Comparison of ENCODE assay signal across 9 mouse cellular contexts in genomic region chr14:54064541-54065402, GRCm38 (mm10).
DNase-seq lines count a peak whose midpoint lies in the region; ATAC-seq and TF ChIP-seq lines count a peak whose summit lies in the region.
"Had no signal": no experiment of that assay in that cellular context is flagged by ENCODE, and none has a peak within 500 bp of the region (broad histone marks: within the 10 kb centered on the region; RNA-seq: fewer than 3 reads in every experiment).

No protein-coding gene starts in this region.

- in situ Hi-C loops in CH12.LX (cut with MboI; ENCODE audit: low pct_ligation_motif_present, low pct_unique_long_range_greater_than_20kb, low sequenced_read_pairs), result loop anchor here (5.0 to 25.0 kb wide), 6 partner anchors 103 to 573 kb away; partner anchors contain the start of genes Cdh24, Gm17606, Haus4 and Slc7a7

- ATAC-seq in heart, embryonic 13.5 days (ENCODE audit: extremely low read depth, insufficient number of reproducible peaks, low FRiP score, low TSS enrichment), result no peak
- 0 out of 2 replicates have a peak, but pooled peaks have one; percentile 33 for ATAC-seq in kidney, postnatal 0 days (replicated peaks; ENCODE audit: low FRiP score, low read depth)
- ATAC-seq in limb, embryonic 15.5 days (ENCODE audit: insufficient number of reproducible peaks, low FRiP score, low TSS enrichment, low read depth), result no peak; the same call in 1 of the 2 replicates
- peak; percentile 38 for ATAC-seq in midbrain, postnatal 0 days (ENCODE audit: low FRiP score)
- ATAC-seq in stomach, embryonic 15.5 days (ENCODE audit: insufficient read depth, low FRiP score, low read depth), result peak; percentile 50; the same call in 1 of the 2 replicates

- H3K9me3 ChIP-seq in CH12.LX (replicated peaks; ENCODE audit: low read length), result no peaks in the 10 kb centered on the region
- H3K9me3 ChIP-seq in forebrain, embryonic 10.5 days, result no peaks in the 10 kb centered on the region
- H3K9me3 ChIP-seq in heart, embryonic 13.5 days, result no peaks in the 10 kb centered on the region
- H3K9me3 ChIP-seq in kidney, postnatal 0 days (replicated peaks; ENCODE audit: low read length), result no peaks in the 10 kb centered on the region
- H3K9me3 ChIP-seq in limb, embryonic 15.5 days, result no peaks in the 10 kb centered on the region
- no peaks in the 10 kb centered on the region for H3K9me3 ChIP-seq in midbrain, postnatal 0 days (ENCODE audit: low read length)
- no peaks in the 10 kb centered on the region for H3K9me3 ChIP-seq in stomach, embryonic 15.5 days
- H3K9me3 ChIP-seq: embryonic facial prominence, embryonic 15.5 days had no signal

- no peak for TF ChIP-seq POLR2A in CH12.LX (IDR thresholded peaks at IDR 0.05; ENCODE audit: low read depth, low read length)

- H3K27ac ChIP-seq in CH12.LX (ENCODE audit: insufficient read depth, low read depth), result no peak overlapping the region
- no peak overlapping the region for H3K27ac ChIP-seq in forebrain, embryonic 10.5 days
- no peak overlapping the region for H3K27ac ChIP-seq in heart, embryonic 13.5 days (replicated peaks)
- H3K27ac ChIP-seq in kidney, postnatal 0 days, result no peak overlapping the region
- H3K27ac ChIP-seq in limb, embryonic 15.5 days, result no peak overlapping the region
- H3K27ac ChIP-seq in midbrain, postnatal 0 days (ENCODE audit: low read depth, low read length), result no peak overlapping the region
- H3K27ac ChIP-seq in stomach, embryonic 15.5 days, result no peak overlapping the region
- H3K27ac ChIP-seq: embryonic facial prominence, embryonic 15.5 days had no signal

- TF ChIP-seq CTCF in CH12.LX (conservative IDR thresholded peaks at IDR 0.05 in 1 of 2, IDR thresholded peaks at IDR 0.05 in 1 of 2; ENCODE audit: low read depth in 2 of 2, low read length in 2 of 2), result peak; percentile 90 to 96
- TF ChIP-seq CTCF in kidney, postnatal 0 days (IDR thresholded peaks at IDR 0.05; ENCODE audit: low read depth), result peak; percentile 98
- TF ChIP-seq CTCF in midbrain, postnatal 0 days (IDR thresholded peaks at IDR 0.05), result peak; percentile 98

- H3K4me3 ChIP-seq in CH12.LX (replicated peaks in 1 of 3; ENCODE audit: low read depth in 2 of 3, low read length in 2 of 3, poor library complexity in 1 of 3), result no peak overlapping the region
- H3K4me3 ChIP-seq in forebrain, embryonic 10.5 days, result no peak overlapping the region
- H3K4me3 ChIP-seq in heart, embryonic 13.5 days, result no peak overlapping the region
- H3K4me3 ChIP-seq in kidney, postnatal 0 days (replicated peaks; ENCODE audit: low read depth, low read length), result no peak overlapping the region
- no peak overlapping the region for H3K4me3 ChIP-seq in limb, embryonic 15.5 days
- no peak overlapping the region for H3K4me3 ChIP-seq in midbrain, postnatal 0 days (ENCODE audit: low read depth, low read length)
- no peak overlapping the region for H3K4me3 ChIP-seq in stomach, embryonic 15.5 days (replicated peaks)
- H3K4me3 ChIP-seq: embryonic facial prominence, embryonic 15.5 days had no signal

- no peak for TF ChIP-seq EP300 in CH12.LX (IDR thresholded peaks at IDR 0.05; ENCODE audit: low read length)

- peak; percentile 46 for DNase-seq in CH12.LX (ENCODE audit: extremely low read depth)
- DNase-seq in brain, adult 2 months (ENCODE audit: low read depth, low spot score), result peak; percentile 86
- peak; percentile 71 for DNase-seq in forebrain, embryonic 10.5 days (ENCODE audit: extremely low spot score, low spot score)
- DNase-seq in kidney, postnatal 0 days (ENCODE audit: low spot score), result peak; percentile 87
- DNase-seq in midbrain, postnatal 0 days (ENCODE audit: low spot score), result peak; percentile 90

- no peaks in the 10 kb centered on the region for H3K27me3 ChIP-seq in CH12.LX (replicated peaks)
- H3K27me3 ChIP-seq in forebrain, embryonic 10.5 days (ENCODE audit: poor library complexity, severe bottlenecking), result peaks cover 15% of the 10 kb centered on the region
- no peaks in the 10 kb centered on the region for H3K27me3 ChIP-seq in heart, embryonic 13.5 days (replicated peaks)
- no peaks in the 10 kb centered on the region for H3K27me3 ChIP-seq in kidney, postnatal 0 days (ENCODE audit: insufficient read depth, low read length)
- H3K27me3 ChIP-seq in limb, embryonic 15.5 days, result peaks cover 17% of the 10 kb centered on the region; the same call in 1 of the 2 replicates
- H3K27me3 ChIP-seq in midbrain, postnatal 0 days (ENCODE audit: insufficient read depth, low read length), result no peaks in the 10 kb centered on the region
- no peaks in the 10 kb centered on the region for H3K27me3 ChIP-seq in stomach, embryonic 15.5 days (replicated peaks)

- H3K36me3 ChIP-seq in CH12.LX (replicated peaks in 1 of 2; ENCODE audit: control insufficient read depth in 1 of 2, insufficient read depth in 1 of 2, low read length in 1 of 2), result no peaks in the 10 kb centered on the region
- no peaks in the 10 kb centered on the region for H3K36me3 ChIP-seq in forebrain, embryonic 10.5 days (replicated peaks)
- H3K36me3 ChIP-seq in heart, embryonic 13.5 days, result no peaks in the 10 kb centered on the region
- H3K36me3 ChIP-seq in kidney, postnatal 0 days (ENCODE audit: insufficient read depth, low read length), result no peaks in the 10 kb centered on the region
- no peaks in the 10 kb centered on the region for H3K36me3 ChIP-seq in limb, embryonic 15.5 days
- H3K36me3 ChIP-seq in midbrain, postnatal 0 days (ENCODE audit: insufficient read depth, low read length), result no peaks in the 10 kb centered on the region
- H3K36me3 ChIP-seq in stomach, embryonic 15.5 days, result no peaks in the 10 kb centered on the region
- H3K36me3 ChIP-seq: embryonic facial prominence, embryonic 15.5 days had no signal

- peaks cover 3 to 33% of the 10 kb centered on the region in 2 experiments; a peak in 3 of 4 replicates for H3K4me1 ChIP-seq in CH12.LX (ENCODE audit: control insufficient read depth in 1 of 2, insufficient read depth in 2 of 2)
- H3K4me1 ChIP-seq in forebrain, embryonic 10.5 days, result peaks cover 34% of the 10 kb centered on the region
- H3K4me1 ChIP-seq in heart, embryonic 13.5 days, result peaks cover 28% of the 10 kb centered on the region
- H3K4me1 ChIP-seq in kidney, postnatal 0 days (replicated peaks; ENCODE audit: insufficient read depth, low read length), result no peaks in the 10 kb centered on the region
- peaks cover 6% of the 10 kb centered on the region; the same call in 1 of the 2 replicates for H3K4me1 ChIP-seq in limb, embryonic 15.5 days
- H3K4me1 ChIP-seq in midbrain, postnatal 0 days (ENCODE audit: insufficient read depth, low read length), result peaks cover 3% of the 10 kb centered on the region; the same call in 1 of the 2 replicates
- 0 out of 2 replicates have a peak, but pooled peaks cover 5% of the 10 kb centered on the region for H3K4me1 ChIP-seq in stomach, embryonic 15.5 days
- H3K4me1 ChIP-seq: embryonic facial prominence, embryonic 15.5 days had no signal

- 0 out of 2 replicates have a peak overlapping the region, but pooled peaks have one; percentile 25 for H3K4me2 ChIP-seq in CH12.LX (ENCODE audit: insufficient read depth, low read depth, poor library complexity, severe bottlenecking)
- peak overlapping the region; percentile 52 for H3K4me2 ChIP-seq in heart, embryonic 13.5 days
- no peak overlapping the region for H3K4me2 ChIP-seq in kidney, postnatal 0 days (ENCODE audit: low read length)
- 0 out of 2 replicates have a peak overlapping the region, but pooled peaks have one; percentile 20 for H3K4me2 ChIP-seq in limb, embryonic 15.5 days
- H3K4me2 ChIP-seq in midbrain, postnatal 0 days (ENCODE audit: low read depth, low read length, poor library complexity, severe bottlenecking), result no peak overlapping the region
- peak overlapping the region; percentile 32; the same call in 1 of the 2 replicates for H3K4me2 ChIP-seq in stomach, embryonic 15.5 days
- H3K4me2 ChIP-seq: embryonic facial prominence, embryonic 15.5 days had no signal

- H3K9ac ChIP-seq in CH12.LX (ENCODE audit: insufficient read depth, low read depth), result no peak overlapping the region
- no peak overlapping the region for H3K9ac ChIP-seq in heart, embryonic 13.5 days
- H3K9ac ChIP-seq in kidney, postnatal 0 days (ENCODE audit: low read depth, low read length), result no peak overlapping the region
- H3K9ac ChIP-seq in limb, embryonic 15.5 days, result no peak overlapping the region
- 0 out of 2 replicates have a peak overlapping the region, but pooled peaks have one; percentile 39 for H3K9ac ChIP-seq in midbrain, postnatal 0 days (replicated peaks; ENCODE audit: low read length, poor library complexity, severe bottlenecking)
- no peak overlapping the region for H3K9ac ChIP-seq in stomach, embryonic 15.5 days
- H3K9ac ChIP-seq: embryonic facial prominence, embryonic 15.5 days had no signal

- 33% methylated on average over 11 of the region's 11 CpGs for WGBS in forebrain, embryonic 10.5 days
- WGBS in heart, embryonic 13.5 days, result 17% methylated on average over 11 of the region's 11 CpGs
- WGBS in kidney, postnatal 0 days, result 19% methylated on average over 11 of the region's 11 CpGs
- 26% methylated on average over 11 of the region's 11 CpGs for WGBS in limb, embryonic 15.5 days
- WGBS in midbrain, postnatal 0 days, result 22% methylated on average over 11 of the region's 11 CpGs
- WGBS in stomach, embryonic 15.5 days, result 13% methylated on average over 11 of the region's 11 CpGs

- no peak; the same call in none of the 2 replicates for TF ChIP-seq RAD21 in CH12.LX (IDR thresholded peaks at IDR 0.05; ENCODE audit: low read depth, low read length)

- dilution Hi-C loops in CH12.LX (cut with MboI; ENCODE audit: extremely low pct_ligation_motif_present, extremely low pct_unique_long_range_greater_than_20kb, low sequenced_read_pairs), result no loop called here

- H3K79me2 ChIP-seq in CH12.LX (replicated peaks; ENCODE audit: control insufficient read depth, extremely low read depth, insufficient read depth, poor library complexity, severe bottlenecking), result no peaks in the 10 kb centered on the region

TF ChIP-seq in CH12.LX, 34 proteins besides CTCF, POLR2A, EP300 and RAD21:
- TF ChIP-seq ZNF384 (IDR thresholded peaks at IDR 0.05; ENCODE audit: low read depth, low read length) (0 out of 2 replicates have a peak, but pooled peaks have one; percentile 22), MXI1 (IDR thresholded peaks at IDR 0.05; ENCODE audit: low read depth, low read length) (0 out of 2 replicates have a peak, but pooled peaks have one; percentile 25), USF2 (conservative IDR thresholded peaks at IDR 0.05; ENCODE audit: low read depth, low read length) (no peak), ZC3H11A (IDR thresholded peaks at IDR 0.05; ENCODE audit: low read depth, low read length) (peak; percentile 88), TBP (conservative IDR thresholded peaks at IDR 0.05; ENCODE audit: low read depth, low read length) (no peak), BHLHE40 (IDR thresholded peaks at IDR 0.05; ENCODE audit: low read depth, low read length) (0 out of 2 replicates have a peak, but pooled peaks have one; percentile 32), MAFK (IDR thresholded peaks at IDR 0.05; ENCODE audit: insufficient replicate concordance, low read length) (0 out of 2 replicates have a peak, but pooled peaks have one; percentile 55), SMC3 (IDR thresholded peaks at IDR 0.05; ENCODE audit: low read depth, low read length) (peak; percentile 95)

Comparison
In these comparisons a context has a peak if more than half of its experiments do, and no peak if none do; other contexts are left out.
1. H3K4me2 ChIP-seq: peak in CH12.LX (single experiment), heart, embryonic 13.5 days (single experiment), limb, embryonic 15.5 days (single experiment) and stomach, embryonic 15.5 days (single experiment); none in kidney, postnatal 0 days (single experiment) and midbrain, postnatal 0 days (single experiment).
2. ATAC-seq: peak in kidney, postnatal 0 days (single experiment), midbrain, postnatal 0 days (single experiment) and stomach, embryonic 15.5 days (single experiment); none in heart, embryonic 13.5 days (single experiment) and limb, embryonic 15.5 days (single experiment).
3. Peak in every context shown above with its lines, with median percentiles within 50 percentile points of each other: DNase-seq and CTCF ChIP-seq.